Mouse (Mus musculus) midbrain, postnatal 0 days (tissue): Measurements from ENCODE around the gene Plch2. TPM values are rescaled to one million over a fixed set of nuclear protein-coding genes. Genes with fewer than 3 reads are reported as not detected.

Source experiments
- ATAC-seq: fragments of 200-750 bp; cut with Nextera tagmentation; 2 replicates; pipeline ENCODE4 v1.8.0; 2017; ENCODE audit warnings: moderate number of reproducible peaks, mild to moderate bottlenecking, moderate TSS enrichment, moderate library complexity; ENCODE audit not compliant: low FRiP score
- DNase-seq: peaks from one replicate; pipeline ENCODE4 v3.0.0-alpha.2; 2015; ENCODE audit warnings: low spot score
- H3K27ac ChIP-seq: fragments of 300-500 bp; sonication (generic); 2 replicates; pipeline ENCODE4 v1.5.1; 2014; ENCODE audit warnings: low read depth, mild to moderate bottlenecking, low read length, mixed read lengths
- H3K27me3 ChIP-seq: fragments of 300-500 bp; sonication (generic); 2 replicates; pipeline ENCODE4 v1.6.1; 2014; ENCODE audit warnings: low read length, control low read depth, mixed read lengths; ENCODE audit not compliant: insufficient read depth
- H3K36me3 ChIP-seq: fragments of 300-500 bp; sonication (generic); 2 replicates; pipeline ENCODE4 v1.6.1; 2014; ENCODE audit warnings: low read length, control low read depth, mixed read lengths; ENCODE audit not compliant: insufficient read depth
- H3K4me1 ChIP-seq: fragments of 300-500 bp; sonication (generic); 2 replicates; pipeline ENCODE4 v1.6.1; 2014; ENCODE audit warnings: mild to moderate bottlenecking, control low read depth, antibody characterized with exemption, low read length, mixed read lengths; ENCODE audit not compliant: insufficient read depth
- H3K4me2 ChIP-seq: fragments of 300-500 bp; sonication (generic); 2 replicates; pipeline ENCODE4 v1.6.1; 2014; ENCODE audit warnings: low read depth, mild to moderate bottlenecking, low read length, mixed read lengths; ENCODE audit not compliant: poor library complexity, severe bottlenecking
- H3K4me3 ChIP-seq: fragments of 300-500 bp; sonication (generic); 2 replicates; pipeline ENCODE4 v1.5.1; 2014; ENCODE audit warnings: low read depth, mild to moderate bottlenecking, low read length, moderate library complexity
- H3K9ac ChIP-seq: fragments of 300-500 bp; sonication (generic); replicated peaks from 2 replicates; pipeline ENCODE4 v1.6.1; 2014; ENCODE audit warnings: mild to moderate bottlenecking, low read length, moderate library complexity, mixed read lengths; ENCODE audit not compliant: poor library complexity, severe bottlenecking
- H3K9me3 ChIP-seq: fragments of 300-500 bp; sonication (generic); 2 replicates; pipeline ENCODE4 v1.6.1; 2016; ENCODE audit warnings: low read length, control low read depth
- CTCF ChIP-seq: IDR thresholded peaks from 2 replicates; pipeline ENCODE4 v1.5.1; 2016; ENCODE audit warnings: antibody characterized with exemption, mild to moderate bottlenecking
- WGBS: fragments of 180-500 bp; shearing (Covaris S2); extraction: QIAGEN DNeasy Blood & Tissue Kit; methylation state at CpG from one replicate; pipeline ENCODE4 v1.1.7; 2014; 5-methylcytosine and 5-hydroxymethylcytosine counted together
- polyA plus RNA-seq: library from polyadenylated mRNA; unstranded; fragments of >200 nt; fragmentation: Nextera tagmentation; extraction: Ambion mirVana; gene quantifications from 2 replicates; pipeline ENCODE4 v1.2.1, GENCODE M21; 2015
- total RNA-seq: library from RNA; depleted of rRNA; stranded (reverse); fragments of >200 nt; gene quantifications from 2 replicates; pipeline ENCODE4 v1.2.3, GENCODE M21; 2014

Gene Plch2
- total and polyA plus RNA-seq, 2 experiments from 2014 or later: 21.7 to 49.8 TPM

GRCm38 (mm10) chr4:155020813-155021212 lies 35.8 kb downstream of the Plch2 start:
- no peaks in the 10 kb centered on the region for H3K9me3 ChIP-seq
- TF ChIP-seq CTCF: no peak
- no peak for ATAC-seq
- peaks cover 12% of the 10 kb centered on the region for H3K4me1 ChIP-seq
- no peaks in the 10 kb centered on the region for H3K27me3 ChIP-seq
- no peak overlapping the region for H3K4me3 ChIP-seq
- H3K36me3 ChIP-seq: no peaks in the 10 kb centered on the region
- DNase-seq: no peak
- H3K9ac ChIP-seq: no peak overlapping the region
- WGBS: 32% methylated on average over 9 of the region's 9 CpGs
- no peak overlapping the region for H3K27ac ChIP-seq
- no peak overlapping the region for H3K4me2 ChIP-seq

DNA sequence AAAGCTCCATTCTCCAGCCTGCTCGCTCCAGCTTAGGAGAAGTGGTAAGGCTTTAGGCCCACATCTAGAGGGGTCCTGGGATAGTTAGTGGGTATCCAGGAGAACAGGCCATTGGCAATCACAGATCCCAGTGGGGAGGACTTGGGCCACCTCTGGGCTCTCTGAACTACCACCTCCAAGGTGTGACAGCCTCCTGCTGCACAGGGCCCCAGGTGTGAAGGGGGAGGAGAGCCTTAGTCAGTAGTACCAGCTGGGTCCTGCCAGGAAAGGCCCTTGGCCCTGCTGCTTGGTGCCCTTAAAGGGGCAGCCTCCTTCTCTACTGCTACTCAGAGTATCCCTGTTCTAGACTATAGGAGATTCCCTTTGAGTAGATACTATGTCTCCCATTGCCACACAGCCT lies 36.4 kb downstream of the Plch2 start:
- Histone ChIP-seq H3K27ac (no peak overlapping the region), H3K9me3 (no peaks in the 10 kb centered on the region), H3K4me1 (peaks cover 12% of the 10 kb centered on the region), H3K4me3 (no peak overlapping the region), H3K36me3 (no peaks in the 10 kb centered on the region), H3K27me3 (no peaks in the 10 kb centered on the region), H3K9ac (no peak overlapping the region), H3K4me2 (no peak overlapping the region)
- no peak for TF ChIP-seq CTCF
- no peak for ATAC-seq
- 86% methylated on average over 1 of the region's 1 CpGs for WGBS
- no peak for DNase-seq

DNA sequence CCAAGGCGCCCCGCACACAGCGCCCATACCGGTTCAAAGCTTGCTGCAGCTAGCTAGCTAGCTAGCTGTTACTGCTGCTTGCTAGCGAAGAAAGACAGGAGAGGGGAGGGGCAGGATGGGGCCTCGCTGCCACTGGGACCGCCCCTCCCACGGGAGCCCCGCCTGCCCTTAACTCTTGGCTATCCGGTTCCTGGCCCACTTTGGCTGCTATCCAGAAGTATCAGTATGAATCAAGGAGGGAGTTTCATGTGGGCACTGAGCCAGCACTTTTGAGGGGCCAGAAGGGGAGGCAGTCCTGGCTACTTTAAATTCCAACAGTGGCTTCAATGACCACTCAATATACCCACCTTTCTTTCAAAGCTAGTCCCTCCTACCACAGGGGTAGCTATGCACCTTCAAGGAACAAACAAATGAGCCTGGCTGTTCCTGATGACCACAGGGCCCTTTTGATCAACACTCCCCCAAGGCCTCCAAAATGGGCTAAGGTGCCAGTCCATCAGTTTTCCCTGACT lies 37.2 kb downstream of the Plch2 start:
- DNase-seq: peak; percentile 67
- Histone ChIP-seq H3K27me3 (no peaks in the 10 kb centered on the region), H3K4me2 (peak overlapping the region; percentile 32; the same call in 1 of the 2 replicates), H3K9me3 (no peaks in the 10 kb centered on the region), H3K4me3 (peak overlapping the region; percentile 5; the same call in 1 of the 2 replicates), H3K4me1 (peaks cover 15% of the 10 kb centered on the region; the same call in 1 of the 2 replicates), H3K36me3 (no peaks in the 10 kb centered on the region), H3K27ac (no peak overlapping the region), H3K9ac (0 out of 2 replicates have a peak overlapping the region, but pooled peaks have one; percentile 2)
- 1% methylated on average over 10 of the region's 10 CpGs for WGBS
- TF ChIP-seq CTCF: no peak
- peak; percentile 24; the same call in 1 of the 2 replicates for ATAC-seq

GRCm38 (mm10) chr4:155018601-155019335 lies 37.8 kb downstream of the Plch2 start:
- H3K4me2 ChIP-seq: peak overlapping the region; percentile 32; the same call in 1 of the 2 replicates
- H3K4me1 ChIP-seq: peaks cover 12% of the 10 kb centered on the region; the same call in 1 of the 2 replicates
- 19% methylated on average over 15 of the region's 15 CpGs for WGBS
- 0 out of 2 replicates have a peak overlapping the region, but pooled peaks have one; percentile 2 for H3K9ac ChIP-seq
- H3K9me3 ChIP-seq: no peaks in the 10 kb centered on the region
- DNase-seq (no peak), ATAC-seq (peak; percentile 52; the same call in 1 of the 2 replicates)
- no peak overlapping the region for H3K27ac ChIP-seq
- H3K27me3 ChIP-seq: no peaks in the 10 kb centered on the region
- no peak for TF ChIP-seq CTCF
- peak overlapping the region; percentile 5; the same call in 1 of the 2 replicates for H3K4me3 ChIP-seq
- no peaks in the 10 kb centered on the region for H3K36me3 ChIP-seq

- H3K4me3 ChIP-seq: no peak overlapping the region
- WGBS: 76% methylated on average over 8 of the region's 8 CpGs
- no peak for TF ChIP-seq CTCF
- peaks cover 12% of the 10 kb centered on the region; the same call in 1 of the 2 replicates for H3K4me1 ChIP-seq
- H3K9ac ChIP-seq: no peak overlapping the region
- H3K27ac ChIP-seq: no peak overlapping the region
- no peak overlapping the region for H3K4me2 ChIP-seq
- H3K36me3 ChIP-seq: no peaks in the 10 kb centered on the region
- no peaks in the 10 kb centered on the region for H3K9me3 ChIP-seq
- DNase-seq (no peak), ATAC-seq (no peak)
- H3K27me3 ChIP-seq: no peaks in the 10 kb centered on the region
These were observed 38.5 kb downstream of the Plch2 start for GRCm38 (mm10) chr4:155018066-155018465.

- H3K27me3 ChIP-seq: no peaks in the 10 kb centered on the region
- 68% methylated on average over 11 of the region's 11 CpGs for WGBS
- ATAC-seq: no peak
These were observed 39.2 kb downstream of the Plch2 start for GRCm38 (mm10) chr4:155017253-155017878.

More at GRCm38 (mm10) chr4:155017253-155017878, 39.2 kb downstream of the Plch2 start:
- H3K27ac ChIP-seq: no peak overlapping the region
- H3K4me3 ChIP-seq: no peak overlapping the region
- peaks cover 12% of the 10 kb centered on the region; the same call in 1 of the 2 replicates for H3K4me1 ChIP-seq
- no peak overlapping the region for H3K4me2 ChIP-seq
- TF ChIP-seq CTCF: no peak
- no peaks in the 10 kb centered on the region for H3K36me3 ChIP-seq
- no peak overlapping the region for H3K9ac ChIP-seq
- no peak for DNase-seq
- no peaks in the 10 kb centered on the region for H3K9me3 ChIP-seq
